Mouse (Mus musculus) left cerebral cortex, postnatal 14 days (tissue): ENCODE measurements at regions not wholly inside any gene's neighbourhood (a gene's known extent, or its start where the extent isn't known, plus 50 kb on each side); places are given as distances from the start of the nearest gene placed in this dataset.

Experiments used
- DNase-seq, 2 experiments: peaks; one replicate each; pipeline ENCODE4 v3.0.0; 2021 to 2022; ENCODE audit warnings: low spot score in 2 of 2, mixed read lengths in 1 of 2
- intact Hi-C: fragments of 180-260 bp; cut with DNase I; formaldehyde crosslinking; loops from one replicate; pipeline ENCODE4 v1.15.1; 2025

DNA sequence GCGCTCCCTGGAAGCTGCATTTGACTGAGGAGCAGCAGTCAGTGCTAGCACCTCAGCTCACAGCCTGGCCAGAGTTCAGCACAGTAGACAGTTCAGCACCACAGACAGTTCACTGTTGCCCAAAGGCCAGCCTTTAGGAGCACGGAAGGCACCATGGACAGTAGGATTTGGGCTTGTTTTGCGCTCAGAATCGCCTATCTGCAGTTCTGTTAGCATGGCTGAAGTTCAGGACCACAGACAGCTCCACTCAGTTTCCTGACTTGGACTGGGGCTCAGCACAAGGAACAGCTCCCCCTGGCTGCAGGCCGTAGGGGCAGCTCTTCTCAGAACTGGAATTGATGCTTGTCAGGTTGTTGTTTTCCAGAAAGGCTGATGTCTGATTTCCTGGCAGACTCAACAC, 313.6 kb downstream of the Tcerg1l start:
- intact Hi-C loops: loop anchor here (2.0 to 5.0 kb wide), 2 partner anchors 482 to 605 kb away; no protein-coding TSS in a partner anchor
- peak; percentile 60 to 69 for DNase-seq

GRCm38 (mm10) chr7:138107471-138108210, 289.9 kb downstream of the Tcerg1l start:
- DNase-seq: no peak

GRCm38 (mm10) chr7:138121497-138121896, 276.0 kb downstream of the Tcerg1l start:
- peak in 1 of 2 experiments; percentile 7 for DNase-seq
- intact Hi-C loops: no loop called here

More at GRCm38 (mm10) chr7:138107471-138108210, 289.9 kb downstream of the Tcerg1l start:
- intact Hi-C loops: no loop called here

DNA sequence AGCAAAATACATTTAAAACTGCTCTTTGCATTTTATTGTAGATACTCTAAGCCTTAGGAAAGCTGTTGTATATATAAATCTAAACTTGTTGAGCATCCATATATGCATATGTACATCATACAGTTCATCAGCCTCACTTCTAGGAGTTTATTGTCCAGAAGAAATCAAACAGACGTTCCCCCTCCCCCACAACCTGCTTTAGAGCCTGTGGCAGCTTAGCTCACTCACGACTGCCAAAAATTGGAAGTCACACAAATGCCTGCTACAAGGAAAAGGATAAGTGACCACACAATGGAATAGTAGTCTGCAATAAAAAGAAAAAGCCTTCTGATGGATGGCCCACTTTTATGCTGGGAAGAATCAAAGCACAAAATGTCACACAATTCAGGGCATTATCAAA, 267.8 kb downstream of the Tcerg1l start:
- no peak for DNase-seq
- intact Hi-C loops: no loop called here

GRCm38 (mm10) chr7:138133427-138133826, 264.1 kb downstream of the Tcerg1l start:
- DNase-seq: no peak
- intact Hi-C loops: no loop called here

- intact Hi-C loops: no loop called here
- DNase-seq: peak in 1 of 2 experiments; percentile 17
Measured at GRCm38 (mm10) chr7:138137934-138138333, 259.6 kb downstream of the Tcerg1l start.

DNA sequence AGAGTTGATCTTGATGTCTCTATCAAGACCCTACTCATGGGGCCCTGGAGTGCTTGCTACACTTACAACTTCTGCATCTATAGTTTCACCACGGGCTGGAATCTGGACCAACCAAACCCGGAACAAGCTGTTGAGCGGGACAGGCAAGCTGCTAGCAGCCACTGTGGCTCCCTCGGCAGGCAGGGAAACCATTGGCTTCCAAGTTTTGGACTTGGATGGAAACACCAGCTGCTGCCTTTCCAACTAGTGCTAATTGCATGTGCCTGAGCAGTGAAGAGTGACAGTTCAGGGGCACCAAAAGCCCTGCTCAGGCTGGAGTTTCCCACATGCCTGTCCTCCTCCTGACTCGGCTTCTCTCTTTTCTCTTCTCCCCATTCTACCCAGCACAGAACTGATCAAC, 257.8 kb downstream of the Tcerg1l start:
- intact Hi-C loops: no loop called here
- DNase-seq: no peak

GRCm38 (mm10) chr7:138149496-138149895, 248.0 kb downstream of the Tcerg1l start:
- intact Hi-C loops: no loop called here
- DNase-seq: no peak

GRCm38 (mm10) chr7:138153455-138154167, 243.9 kb downstream of the Tcerg1l start:
- intact Hi-C loops: no loop called here
- DNase-seq: no peak
